Mouse (Mus musculus) right cerebral cortex, adult 18-20 months (tissue): ENCODE measurements around the gene Myo15.
"Not testable (repeated sequence)": the region's sequence is repeated elsewhere in the genome, so short reads cannot be mapped to it uniquely, and the experiment has no call there.

ENCODE experiments used
- DNase-seq: peaks from one replicate; pipeline ENCODE4 v3.0.0; 2022; ENCODE audit warnings: mixed read lengths

Myo15 gene

DNA sequence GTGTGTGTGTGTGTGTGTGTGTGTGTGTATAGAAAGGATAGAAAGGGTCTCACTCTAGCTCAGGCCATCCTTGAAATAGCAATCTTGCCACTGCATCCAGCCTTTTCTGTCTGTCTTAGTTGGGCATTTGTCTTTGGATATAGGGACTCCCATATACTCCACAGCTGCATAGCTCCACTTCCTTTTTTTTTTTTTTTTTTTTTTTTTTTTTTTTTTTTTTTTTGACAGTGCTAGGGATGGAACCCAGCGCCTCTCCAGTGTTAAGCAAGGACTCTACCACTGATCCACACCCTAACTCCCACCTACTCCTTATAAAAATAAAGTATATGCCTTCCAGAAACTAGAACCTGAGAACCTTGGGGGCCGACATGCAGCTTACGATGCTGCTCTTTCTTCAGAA, 88.5 kb downstream of the Myo15 start:
- no peak for DNase-seq

- peak; percentile 59 for DNase-seq
These were observed 90.2 kb downstream of the Myo15 start for GRCm38 (mm10) chr11:60559342-60559741.

- not testable (repeated sequence) for DNase-seq
These were observed 104.9 kb downstream of the Myo15 start for GRCm38 (mm10) chr11:60574006-60574405.
